Mouse (Mus musculus) embryonic facial prominence, embryonic 13.5 days (tissue): Measurements from ENCODE around the gene Dars2. TPM values are rescaled to one million over a fixed set of nuclear protein-coding genes. Genes with fewer than 3 reads are reported as not detected.
A peak's percentile ranks its signal among the peaks of the same experiment; 100 is the strongest.

Source experiments
- ATAC-seq: fragments of 200-750 bp; cut with Nextera tagmentation; 2 replicates; pipeline ENCODE4 v1.8.0; 2017; ENCODE audit warnings: low read depth; ENCODE audit not compliant: insufficient number of reproducible peaks, insufficient read depth, low FRiP score, low TSS enrichment
- H3K27ac ChIP-seq: fragments of 300-500 bp; sonication (generic); 2 replicates; pipeline ENCODE4 v1.5.1; 2015; ENCODE audit warnings: moderate library complexity, mild to moderate bottlenecking, inconsistent platforms
- H3K27me3 ChIP-seq: fragments of 300-500 bp; sonication (generic); 2 replicates; pipeline ENCODE4 v1.6.1; 2015; ENCODE audit warnings: mild to moderate bottlenecking, inconsistent platforms
- H3K36me3 ChIP-seq: fragments of 300-500 bp; sonication (generic); 2 replicates; pipeline ENCODE4 v1.6.1; 2015; ENCODE audit warnings: mild to moderate bottlenecking, inconsistent platforms
- H3K4me1 ChIP-seq: fragments of 300-500 bp; sonication (generic); 2 replicates; pipeline ENCODE4 v1.6.1; 2015; ENCODE audit warnings: inconsistent platforms
- H3K4me2 ChIP-seq: fragments of 300-500 bp; sonication (generic); 2 replicates; pipeline ENCODE4 v1.6.1; 2015; ENCODE audit warnings: moderate library complexity, mild to moderate bottlenecking, inconsistent platforms
- H3K4me3 ChIP-seq: fragments of 300-500 bp; sonication (generic); 2 replicates; pipeline ENCODE4 v1.5.1; 2015; ENCODE audit warnings: mild to moderate bottlenecking, inconsistent platforms
- H3K9ac ChIP-seq: fragments of 300-500 bp; sonication (generic); 2 replicates; pipeline ENCODE4 v1.6.1; 2015; ENCODE audit warnings: mild to moderate bottlenecking, inconsistent platforms
- H3K9me3 ChIP-seq: fragments of 300-500 bp; sonication (generic); 2 replicates; pipeline ENCODE4 v1.6.1; 2016; ENCODE audit warnings: inconsistent platforms
- WGBS: fragments of 180-500 bp; shearing (Covaris S2); methylation state at CpG from one replicate; pipeline ENCODE4 v1.1.7; 2015; ENCODE audit warnings: mixed read lengths; 5-methylcytosine and 5-hydroxymethylcytosine counted together
- polyA plus RNA-seq: library from polyadenylated mRNA; unstranded; fragments of >200 nt; fragmentation: Nextera tagmentation; extraction: Ambion mirVana; gene quantifications from 2 replicates; pipeline ENCODE4 v1.2.1, GENCODE M21; 2015

The Dars2 gene
- polyA plus RNA-seq = 26.2 TPM in 2 replicates

GRCm38 (mm10) chr1:161070352-161071271, at the start of gene Dars2, which contains the start of gene Cenpl:
Gene Dars2, minus strand, starts transcription at chr1:161070658.
Gene Cenpl, plus strand, starts transcription at chr1:161070713.
- WGBS = under 1% methylated on average over 57 of the region's 57 CpGs
- Histone ChIP-seq H3K9me3 (no peaks in the 10 kb centered on the region), H3K4me1 (peaks cover 26% of the 10 kb centered on the region), H3K4me3 (peak within 1 kb of the TSS; percentile 67), H3K27me3 (no peaks in the 10 kb centered on the region), H3K9ac (peak within 1 kb of the TSS; percentile 86), H3K4me2 (peak within 1 kb of the TSS; percentile 79), H3K27ac (peak within 1 kb of the TSS; percentile 78), H3K36me3 (peaks cover 7% of the 10 kb centered on the region; the same call in 1 of the 2 replicates)
- ATAC-seq = peak; percentile 96

GRCm38 (mm10) chr1:161114591-161114990, 44.1 kb upstream of the Dars2 start:
- no peak overlapping the region for H3K4me2 ChIP-seq
- no peaks in the 10 kb centered on the region for H3K4me1 ChIP-seq
- no peak overlapping the region for H3K4me3 ChIP-seq
- no peaks in the 10 kb centered on the region for H3K9me3 ChIP-seq
- H3K36me3 ChIP-seq = peaks cover under 1% of the 10 kb centered on the region; the same call in 1 of the 2 replicates
- no peaks in the 10 kb centered on the region for H3K27me3 ChIP-seq
- ATAC-seq = no peak
- no peak overlapping the region for H3K9ac ChIP-seq
- no peak overlapping the region for H3K27ac ChIP-seq

GRCm38 (mm10) chr1:161109216-161109615, 38.8 kb upstream of the Dars2 start:
- 91% methylated on average over 8 of the region's 8 CpGs for WGBS
- no peaks in the 10 kb centered on the region for H3K9me3 ChIP-seq
- no peaks in the 10 kb centered on the region for H3K27me3 ChIP-seq
- no peak overlapping the region for H3K9ac ChIP-seq
- no peak overlapping the region for H3K4me3 ChIP-seq
- no peaks in the 10 kb centered on the region for H3K4me1 ChIP-seq
- no peak overlapping the region for H3K4me2 ChIP-seq
- no peak for ATAC-seq
- H3K36me3 ChIP-seq = peaks cover 17% of the 10 kb centered on the region
- H3K27ac ChIP-seq = no peak overlapping the region

GRCm38 (mm10) chr1:161103842-161104241, 33.4 kb upstream of the Dars2 start:
- Histone ChIP-seq H3K9ac (no peak overlapping the region), H3K27ac (no peak overlapping the region), H3K4me2 (no peak overlapping the region), H3K9me3 (no peaks in the 10 kb centered on the region), H3K4me3 (no peak overlapping the region), H3K27me3 (no peaks in the 10 kb centered on the region), H3K4me1 (no peaks in the 10 kb centered on the region), H3K36me3 (peaks cover 40% of the 10 kb centered on the region)
- no peak for ATAC-seq
- 64% methylated on average over 1 of the region's 1 CpGs for WGBS

- Histone ChIP-seq H3K9me3 (no peaks in the 10 kb centered on the region), H3K36me3 (peaks cover 57% of the 10 kb centered on the region)
- 93% methylated on average over 4 of the region's 4 CpGs for WGBS
Observed at GRCm38 (mm10) chr1:161099721-161100405, 29.4 kb upstream of the Dars2 start.

GRCm38 (mm10) chr1:161077243-161077642, 6.8 kb upstream of the Dars2 start:
- Histone ChIP-seq H3K36me3 (peaks cover 43% of the 10 kb centered on the region), H3K27ac (no peak overlapping the region; the same call in 1 of the 2 replicates), H3K9me3 (no peaks in the 10 kb centered on the region), H3K4me1 (peaks cover 19% of the 10 kb centered on the region), H3K4me3 (no peak overlapping the region), H3K27me3 (no peaks in the 10 kb centered on the region), H3K4me2 (no peak overlapping the region), H3K9ac (no peak overlapping the region)
- WGBS = 93% methylated on average over 3 of the region's 3 CpGs
- ATAC-seq = no peak

More at GRCm38 (mm10) chr1:161099721-161100405, 29.4 kb upstream of the Dars2 start:
- H3K4me3 ChIP-seq = no peak overlapping the region
- H3K27me3 ChIP-seq = no peaks in the 10 kb centered on the region
- no peak for ATAC-seq
- no peak overlapping the region for H3K9ac ChIP-seq
- no peak overlapping the region for H3K27ac ChIP-seq
- no peaks in the 10 kb centered on the region for H3K4me1 ChIP-seq
- H3K4me2 ChIP-seq = no peak overlapping the region

GRCm38 (mm10) chr1:161076238-161076637, 5.8 kb upstream of the Dars2 start:
- no peaks in the 10 kb centered on the region for H3K9me3 ChIP-seq
- no peak overlapping the region for H3K4me2 ChIP-seq
- H3K4me1 ChIP-seq = peaks cover 26% of the 10 kb centered on the region
- peaks cover 37% of the 10 kb centered on the region for H3K36me3 ChIP-seq
- WGBS = 79% methylated on average over 6 of the region's 6 CpGs
- no peak for ATAC-seq
- no peak overlapping the region for H3K9ac ChIP-seq
- H3K27ac ChIP-seq = no peak overlapping the region
- no peaks in the 10 kb centered on the region for H3K27me3 ChIP-seq
- no peak overlapping the region for H3K4me3 ChIP-seq

- ATAC-seq = no peak
- H3K9ac ChIP-seq = peak overlapping the region; percentile 78
- under 1% methylated on average over 12 of the region's 12 CpGs for WGBS
- H3K4me3 ChIP-seq = peak overlapping the region; percentile 67
- H3K9me3 ChIP-seq = no peaks in the 10 kb centered on the region
- peak overlapping the region; percentile 79 for H3K4me2 ChIP-seq
- peaks cover 26% of the 10 kb centered on the region for H3K4me1 ChIP-seq
- H3K27ac ChIP-seq = peak overlapping the region; percentile 68
- H3K36me3 ChIP-seq = peaks cover 9% of the 10 kb centered on the region; the same call in 1 of the 2 replicates
- no peaks in the 10 kb centered on the region for H3K27me3 ChIP-seq
Observed at GRCm38 (mm10) chr1:161071272-161071620, 788 bp upstream of the Dars2 start.

GRCm38 (mm10) chr1:161063351-161063750, 7.1 kb downstream of the Dars2 start:
- H3K27ac ChIP-seq = no peak overlapping the region
- no peak overlapping the region for H3K4me3 ChIP-seq
- H3K27me3 ChIP-seq = no peaks in the 10 kb centered on the region
- H3K4me1 ChIP-seq = no peaks in the 10 kb centered on the region
- H3K36me3 ChIP-seq = peaks cover 10% of the 10 kb centered on the region
- H3K4me2 ChIP-seq = no peak overlapping the region
- H3K9me3 ChIP-seq = no peaks in the 10 kb centered on the region
- ATAC-seq = no peak
- H3K9ac ChIP-seq = no peak overlapping the region
- WGBS = 75% methylated on average over 1 of the region's 1 CpGs

- 96% methylated on average over 1 of the region's 1 CpGs for WGBS
- H3K27me3 ChIP-seq = no peaks in the 10 kb centered on the region
- no peak for ATAC-seq
- H3K9me3 ChIP-seq = no peaks in the 10 kb centered on the region
- peaks cover 26% of the 10 kb centered on the region for H3K36me3 ChIP-seq
- H3K4me2 ChIP-seq = no peak overlapping the region
- H3K4me3 ChIP-seq = no peak overlapping the region
- H3K9ac ChIP-seq = no peak overlapping the region
- no peaks in the 10 kb centered on the region for H3K4me1 ChIP-seq
- no peak overlapping the region for H3K27ac ChIP-seq
Observed at GRCm38 (mm10) chr1:161057164-161057563, 13.3 kb downstream of the Dars2 start.

GRCm38 (mm10) chr1:161046972-161047371, 23.5 kb downstream of the Dars2 start:
- Histone ChIP-seq H3K9ac (no peak overlapping the region), H3K27ac (no peak overlapping the region), H3K4me1 (no peaks in the 10 kb centered on the region), H3K9me3 (no peaks in the 10 kb centered on the region), H3K4me3 (no peak overlapping the region), H3K27me3 (no peaks in the 10 kb centered on the region), H3K36me3 (peaks cover 42% of the 10 kb centered on the region), H3K4me2 (no peak overlapping the region)
- ATAC-seq = no peak
- WGBS = 85% methylated on average over 3 of the region's 3 CpGs
